Mouse (Mus musculus) hindbrain, postnatal 0 days (tissue): ENCODE results near the gene Fibcd1. TPM values are rescaled to one million over a fixed set of nuclear protein-coding genes. Genes with fewer than 3 reads are reported as not detected.

ENCODE experiments used
- ATAC-seq: fragments of 200-750 bp; cut with Nextera tagmentation; 2 replicates; pipeline ENCODE4 v1.8.0; 2017; ENCODE audit warnings: mild to moderate bottlenecking, moderate TSS enrichment, moderate library complexity
- DNase-seq: peaks from one replicate; pipeline ENCODE4 v3.0.0-alpha.2; 2015; ENCODE audit warnings: low spot score
- H3K27ac ChIP-seq: fragments of 300-500 bp; sonication (generic); 2 replicates; pipeline ENCODE4 v1.5.1; 2014; ENCODE audit warnings: mild to moderate bottlenecking
- H3K27me3 ChIP-seq: fragments of 300-500 bp; sonication (generic); 2 replicates; pipeline ENCODE4 v1.6.1; 2014; ENCODE audit warnings: low read length, mixed read lengths; ENCODE audit not compliant: insufficient read depth
- H3K36me3 ChIP-seq: fragments of 300-500 bp; sonication (generic); 2 replicates; pipeline ENCODE4 v1.6.1; 2014; ENCODE audit warnings: low read length, mixed read lengths; ENCODE audit not compliant: insufficient read depth
- H3K4me1 ChIP-seq: fragments of 300-500 bp; sonication (generic); 2 replicates; pipeline ENCODE4 v1.6.1; 2014; ENCODE audit warnings: antibody characterized with exemption, low read length, mixed read lengths; ENCODE audit not compliant: insufficient read depth
- H3K4me2 ChIP-seq: fragments of 300-500 bp; sonication (generic); 2 replicates; pipeline ENCODE4 v1.6.1; 2014; ENCODE audit warnings: low read depth, mild to moderate bottlenecking, low read length, moderate library complexity, mixed read lengths
- H3K4me3 ChIP-seq: fragments of 300-500 bp; sonication (generic); 2 replicates; pipeline ENCODE4 v1.5.1; 2014; ENCODE audit warnings: low read length
- H3K9ac ChIP-seq: fragments of 300-500 bp; sonication (generic); replicated peaks from 2 replicates; pipeline ENCODE4 v1.6.1; 2014; ENCODE audit warnings: mild to moderate bottlenecking, low read length, moderate library complexity, mixed read lengths
- H3K9me3 ChIP-seq: fragments of 300-500 bp; sonication (generic); 2 replicates; pipeline ENCODE4 v1.6.1; 2016; ENCODE audit warnings: low read length, mixed read lengths
- CTCF ChIP-seq: IDR thresholded peaks from 2 replicates; pipeline ENCODE4 v1.5.1; 2016; ENCODE audit warnings: antibody characterized with exemption, control low read depth, low read depth
- WGBS: fragments of 180-500 bp; shearing (Covaris S2); extraction: QIAGEN DNeasy Blood & Tissue Kit; methylation state at CpG from one replicate; pipeline ENCODE4 v1.1.7; 2014; 5-methylcytosine and 5-hydroxymethylcytosine counted together
- polyA plus RNA-seq: library from polyadenylated mRNA; unstranded; fragments of >200 nt; fragmentation: Nextera tagmentation; extraction: Ambion mirVana; gene quantifications from 2 replicates; pipeline ENCODE4 v1.2.1, GENCODE M21; 2015
- total RNA-seq: library from RNA; depleted of rRNA; stranded (reverse); fragments of >200 nt; gene quantifications from 2 replicates; pipeline ENCODE4 v1.2.3, GENCODE M21; 2014

The Fibcd1 gene
- total and polyA plus RNA-seq, 2 experiments from 2014 or later: 9.1 to 28.9 TPM

DNA sequence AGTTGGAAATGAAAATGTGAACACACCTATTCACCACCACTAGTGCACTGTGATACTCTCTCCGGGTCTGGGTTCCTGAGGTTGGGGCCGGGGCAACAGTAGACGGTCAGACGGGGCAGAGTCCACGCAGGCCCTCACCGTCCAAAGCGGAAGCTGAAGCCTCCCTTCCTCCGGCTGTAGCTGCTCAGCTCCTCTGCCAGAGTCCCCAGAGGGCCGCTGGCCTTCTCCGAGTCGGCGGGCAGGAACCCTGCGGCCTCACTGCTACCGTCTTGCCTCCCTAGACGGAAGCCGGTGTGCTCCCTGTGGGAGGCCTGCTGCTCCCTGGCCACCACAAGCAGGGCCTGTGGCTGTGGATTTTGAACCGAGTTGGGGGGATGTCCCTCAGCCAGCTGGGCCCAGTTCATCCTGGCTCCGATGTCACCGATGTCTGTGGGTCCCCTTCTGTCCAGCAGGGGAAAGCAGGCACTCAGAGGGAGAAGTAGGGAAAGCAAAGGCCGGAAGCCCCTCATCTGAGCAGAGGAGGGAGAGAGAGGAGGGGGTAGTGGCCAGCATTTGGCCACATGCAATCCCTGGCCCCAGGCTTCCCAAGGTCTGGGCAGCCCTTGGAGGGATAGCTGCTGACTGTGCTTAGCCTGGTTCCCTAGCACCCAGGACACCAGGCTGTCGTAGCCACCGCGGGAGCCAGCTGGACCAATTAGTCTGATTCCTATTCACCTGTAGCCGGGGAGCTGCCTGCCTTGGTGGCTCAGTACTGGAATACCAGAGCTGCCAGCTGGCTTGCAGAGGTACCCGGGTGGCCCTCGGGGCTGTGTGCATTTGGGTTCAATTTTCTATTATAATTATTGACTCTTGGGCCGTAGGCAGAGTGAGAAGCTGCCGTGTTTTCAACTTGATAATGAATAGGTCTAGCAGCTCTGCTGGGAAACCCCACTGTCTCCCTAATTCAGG, 37.1 kb downstream of the Fibcd1 start:
- Histone ChIP-seq H3K27ac (peak overlapping the region; percentile 26; the same call in 1 of the 2 replicates), H3K4me1 (peaks cover 26% of the 10 kb centered on the region), H3K4me2 (no peak overlapping the region), H3K27me3 (no peaks in the 10 kb centered on the region), H3K4me3 (no peak overlapping the region), H3K9ac (no peak overlapping the region), H3K36me3 (peaks cover 7% of the 10 kb centered on the region; the same call in 1 of the 2 replicates), H3K9me3 (no peaks in the 10 kb centered on the region)
- TF ChIP-seq CTCF: peak; percentile 54
- WGBS: 30% methylated on average over 28 of the region's 28 CpGs
- DNase-seq (peak; percentile 40), ATAC-seq (peak; percentile 62)

- DNase-seq (peak; percentile 61), ATAC-seq (peak; percentile 34; the same call in 1 of the 2 replicates)
- Histone ChIP-seq H3K9me3 (no peaks in the 10 kb centered on the region), H3K27ac (peak overlapping the region; percentile 32), H3K36me3 (peaks cover 22% of the 10 kb centered on the region; the same call in 1 of the 2 replicates), H3K9ac (no peak overlapping the region), H3K4me1 (peaks cover 26% of the 10 kb centered on the region), H3K27me3 (no peaks in the 10 kb centered on the region), H3K4me3 (no peak overlapping the region), H3K4me2 (no peak overlapping the region)
- peak; percentile 16; the same call in 1 of the 2 replicates for TF ChIP-seq CTCF
- 13% methylated on average over 9 of the region's 9 CpGs for WGBS
These were observed 39.0 kb downstream of the Fibcd1 start for GRCm38 (mm10) chr2:31806639-31807382.

DNA sequence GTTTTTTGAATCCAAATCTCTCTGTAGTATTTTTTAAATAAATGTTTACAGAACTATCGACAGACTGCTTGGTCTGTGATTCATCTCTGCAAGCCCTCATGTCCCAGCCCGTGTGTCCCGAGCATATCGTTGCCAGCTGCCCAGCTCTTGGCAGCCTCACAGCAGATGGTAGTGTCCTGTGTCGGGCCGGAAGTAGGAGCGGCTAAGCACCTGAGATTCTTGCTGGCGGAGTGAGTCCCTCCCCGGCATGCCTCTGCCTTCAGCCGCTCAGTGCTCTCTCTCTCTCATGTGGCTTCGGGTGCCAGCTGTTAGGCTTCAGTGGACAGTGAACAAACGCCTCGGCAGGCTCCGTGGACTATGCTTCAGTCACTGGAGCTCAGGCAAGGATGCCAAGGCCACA, 42.3 kb downstream of the Fibcd1 start:
- WGBS: 67% methylated on average over 14 of the region's 14 CpGs
- no peak for DNase-seq
- Histone ChIP-seq H3K27ac (no peak overlapping the region), H3K9me3 (no peaks in the 10 kb centered on the region), H3K4me1 (peaks cover 13% of the 10 kb centered on the region), H3K9ac (no peak overlapping the region), H3K36me3 (peaks cover 54% of the 10 kb centered on the region), H3K4me2 (no peak overlapping the region), H3K27me3 (no peaks in the 10 kb centered on the region), H3K4me3 (no peak overlapping the region)
- 0 out of 2 replicates have a peak, but pooled peaks have one; percentile 21 for ATAC-seq
- TF ChIP-seq CTCF: no peak

DNA sequence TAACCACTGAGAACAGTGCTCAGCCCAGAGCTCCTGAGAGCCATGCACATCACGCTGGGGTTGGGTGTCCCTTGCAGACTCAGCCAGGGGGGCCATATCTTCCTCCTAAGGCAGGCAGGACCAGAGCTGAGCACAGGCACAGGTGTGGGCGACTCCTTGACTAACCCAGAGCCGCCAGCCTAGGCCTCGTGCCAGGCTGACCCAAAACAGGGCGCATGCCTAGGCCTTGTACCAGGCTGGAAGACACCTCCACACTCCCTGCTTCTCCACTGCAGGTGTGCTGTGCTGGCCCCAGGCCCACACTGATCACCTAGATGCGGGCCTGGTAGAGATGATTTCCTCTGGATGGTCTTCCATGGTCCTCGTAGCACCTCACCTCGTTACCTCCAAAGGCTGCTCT, 43.0 kb downstream of the Fibcd1 start:
- no peaks in the 10 kb centered on the region for H3K27me3 ChIP-seq
- H3K4me2 ChIP-seq: no peak overlapping the region
- TF ChIP-seq CTCF: no peak
- H3K9ac ChIP-seq: no peak overlapping the region
- no peak for ATAC-seq
- no peak for DNase-seq
- H3K4me1 ChIP-seq: peaks cover 11% of the 10 kb centered on the region
- 88% methylated on average over 8 of the region's 8 CpGs for WGBS
- peaks cover 60% of the 10 kb centered on the region for H3K36me3 ChIP-seq
- H3K27ac ChIP-seq: no peak overlapping the region
- H3K4me3 ChIP-seq: no peak overlapping the region
- H3K9me3 ChIP-seq: no peaks in the 10 kb centered on the region

DNA sequence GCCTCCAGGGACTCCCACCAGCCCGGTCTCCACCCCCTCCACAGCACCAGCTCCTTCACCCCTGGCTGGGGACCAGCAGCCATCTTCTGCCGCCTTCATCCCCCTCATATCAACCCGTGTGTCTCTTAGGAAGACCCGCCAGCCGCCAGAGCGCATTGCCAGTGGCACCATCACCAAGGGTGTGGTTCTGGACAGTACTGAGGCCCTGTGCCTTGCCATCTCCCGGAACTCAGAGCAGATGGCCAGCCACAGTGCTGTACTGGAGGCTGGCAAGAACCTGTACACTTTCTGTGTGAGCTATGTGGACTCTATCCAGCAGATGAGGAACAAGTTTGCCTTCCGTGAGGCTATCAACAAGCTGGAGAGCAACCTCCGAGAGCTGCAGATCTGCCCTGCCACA, 44.4 kb downstream of the Fibcd1 start:
- no peak overlapping the region for H3K9ac ChIP-seq
- no peaks in the 10 kb centered on the region for H3K27me3 ChIP-seq
- WGBS: 71% methylated on average over 9 of the region's 9 CpGs
- peaks cover 73% of the 10 kb centered on the region for H3K36me3 ChIP-seq
- no peak overlapping the region for H3K4me3 ChIP-seq
- no peaks in the 10 kb centered on the region for H3K9me3 ChIP-seq
- DNase-seq: no peak
- ATAC-seq: peak; percentile 33; the same call in 1 of the 2 replicates
- no peak for TF ChIP-seq CTCF
- H3K4me2 ChIP-seq: no peak overlapping the region
- H3K27ac ChIP-seq: no peak overlapping the region
- H3K4me1 ChIP-seq: peaks cover 3% of the 10 kb centered on the region; the same call in 1 of the 2 replicates

- Histone ChIP-seq H3K36me3 (peaks cover 56% of the 10 kb centered on the region), H3K4me3 (no peak overlapping the region), H3K9me3 (no peaks in the 10 kb centered on the region), H3K4me1 (no peaks in the 10 kb centered on the region), H3K9ac (no peak overlapping the region), H3K27ac (no peak overlapping the region), H3K4me2 (no peak overlapping the region), H3K27me3 (no peaks in the 10 kb centered on the region)
- no peak for TF ChIP-seq CTCF
- no peak for ATAC-seq
- no peak for DNase-seq
- 83% methylated on average over 3 of the region's 3 CpGs for WGBS
These were observed 48.9 kb downstream of the Fibcd1 start for GRCm38 (mm10) chr2:31796943-31797342.
